Mouse (Mus musculus) cerebellum, adult 9-10 months (tissue): Measurements from ENCODE around the gene Trim80.
"Not testable (repeated sequence)": the region's sequence is repeated elsewhere in the genome, so short reads cannot be mapped to it uniquely, and the experiment has no call there.

Experiments
- DNase-seq: peaks from one replicate; pipeline ENCODE4 v3.0.0; 2022

Gene Trim80

GRCm38 (mm10) chr11:115467217-115467618 is 26.9 kb downstream of the Trim80 start:
- DNase-seq: no peak

DNA sequence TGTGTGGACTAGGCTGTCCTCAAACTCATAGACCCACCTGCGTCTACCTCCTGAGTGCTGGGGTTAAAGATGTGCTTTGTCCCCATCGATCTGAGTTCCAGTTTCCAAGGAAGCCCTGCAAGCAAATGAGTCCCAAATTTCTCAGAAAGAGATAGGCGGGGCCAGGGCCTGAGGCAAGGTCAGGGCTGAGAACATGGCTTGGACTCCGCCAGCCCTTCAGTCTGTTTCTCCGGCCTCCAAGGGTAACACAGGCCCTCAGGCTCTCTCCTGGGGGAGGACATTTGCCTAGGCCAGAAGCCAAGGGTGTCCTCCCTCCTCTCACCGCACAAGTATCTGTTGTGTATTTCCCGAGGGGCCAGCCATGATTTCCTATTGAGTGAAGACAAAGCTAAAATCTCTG is 31.8 kb downstream of the Trim80 start:
- DNase-seq: no peak

DNA sequence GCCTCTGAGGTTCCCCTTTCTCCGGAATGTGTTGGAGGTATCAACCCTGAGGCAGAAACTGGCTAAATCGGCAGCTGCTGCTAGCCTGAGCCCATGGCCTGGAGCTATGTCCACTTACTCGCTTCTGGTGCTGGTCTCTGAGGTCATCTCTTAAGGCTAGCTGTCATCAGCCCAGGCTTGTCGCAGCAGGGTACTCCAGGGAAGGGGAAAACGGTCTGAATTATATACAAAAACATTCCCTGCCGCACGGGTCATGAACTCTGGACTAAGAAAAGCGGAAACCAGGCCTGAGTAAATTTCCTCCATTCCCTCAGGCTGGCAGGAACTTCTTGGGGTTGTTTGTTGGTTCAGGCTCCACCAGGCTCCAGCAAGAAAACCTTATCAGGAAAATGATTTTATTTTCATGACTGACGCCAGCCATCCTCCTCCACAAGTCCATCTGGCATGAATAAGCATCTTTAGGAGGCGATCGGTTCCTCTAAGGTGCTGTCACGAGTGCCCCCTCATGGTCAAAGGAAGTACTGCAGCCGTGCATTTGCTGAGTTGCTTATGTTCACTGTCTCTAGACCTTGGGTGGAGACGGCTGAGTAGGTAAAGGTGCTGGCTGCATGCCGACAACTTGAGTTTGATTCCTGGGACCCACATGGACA is 33.4 kb downstream of the Trim80 start:
- peak; percentile 99 for DNase-seq

GRCm38 (mm10) chr11:115475025-115475757 is 34.8 kb downstream of the Trim80 start, which contains the start of gene Armc7:
Gene Armc7, plus strand, starts transcription at chr11:115475667.
- peak; percentile 95 for DNase-seq

DNA sequence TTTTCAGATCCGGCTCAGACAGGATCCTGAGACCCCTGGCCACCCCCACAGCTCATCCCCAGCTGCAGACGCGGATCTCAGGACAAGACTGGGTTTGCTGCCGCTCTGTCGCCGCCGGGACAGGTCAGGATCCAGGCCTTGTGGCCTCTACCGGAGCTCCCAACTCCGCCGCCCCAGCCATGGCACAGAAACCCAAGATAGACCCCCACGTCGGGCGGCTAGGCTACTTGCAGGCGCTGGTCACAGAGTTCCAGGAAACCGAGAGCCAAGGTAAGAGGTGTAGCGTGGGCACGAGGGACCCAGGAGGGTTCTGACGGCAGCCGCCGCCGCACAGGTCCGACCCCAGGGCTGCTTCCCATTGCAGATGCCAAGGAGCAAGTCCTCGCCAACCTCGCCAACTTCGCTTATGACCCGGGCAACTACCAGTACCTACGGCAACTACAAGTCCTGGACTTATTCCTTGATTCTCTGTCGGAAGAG is 35.5 kb downstream of the Trim80 start:
- DNase-seq: no peak

DNA sequence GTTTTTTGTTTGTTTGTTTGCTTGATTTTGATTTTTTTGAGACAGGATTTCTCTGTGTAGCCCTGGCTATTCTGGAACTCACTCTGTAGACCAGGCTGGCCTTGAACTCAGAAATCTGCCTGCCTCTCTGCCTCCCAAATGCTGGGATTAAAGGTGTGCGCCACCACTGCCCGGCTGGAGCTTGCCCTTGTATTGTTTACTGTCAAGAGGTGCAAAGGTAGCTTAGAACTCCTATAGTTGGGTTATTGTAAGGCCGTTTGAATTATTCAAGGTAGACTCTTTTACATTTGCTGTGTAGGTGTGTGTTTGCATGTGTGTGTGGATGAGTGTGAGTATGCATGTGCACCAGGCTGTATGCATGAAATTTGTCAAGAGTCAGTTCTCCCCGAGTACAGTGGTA is 36.3 kb downstream of the Trim80 start:
- DNase-seq: not testable (repeated sequence)

DNA sequence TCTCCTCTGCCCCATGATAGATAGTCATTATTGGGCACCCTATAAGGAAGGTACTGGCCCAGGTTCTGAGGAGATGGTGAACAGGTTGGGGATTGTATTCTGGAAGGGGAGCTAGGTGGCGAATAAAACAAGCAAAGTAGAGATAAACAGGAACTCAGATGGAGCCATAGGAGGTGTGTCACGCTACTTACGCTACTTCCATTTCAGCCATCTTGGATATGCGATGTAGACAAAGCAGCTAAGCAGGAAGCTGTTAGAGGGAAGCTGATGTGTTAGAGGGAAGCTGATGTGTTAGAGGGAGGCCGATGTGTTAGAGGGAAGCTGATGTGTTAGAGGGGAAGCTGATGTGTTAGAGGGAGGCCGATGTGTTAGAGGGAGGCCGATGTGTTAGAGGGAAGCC is 37.0 kb downstream of the Trim80 start:
- DNase-seq: not testable (repeated sequence)

GRCm38 (mm10) chr11:115478296-115478938 is 38.1 kb downstream of the Trim80 start:
- DNase-seq: no peak

- no peak for DNase-seq
These were observed 41.4 kb downstream of the Trim80 start for GRCm38 (mm10) chr11:115481553-115482259.

GRCm38 (mm10) chr11:115483278-115483677 is 42.9 kb downstream of the Trim80 start:
- no peak for DNase-seq

DNA sequence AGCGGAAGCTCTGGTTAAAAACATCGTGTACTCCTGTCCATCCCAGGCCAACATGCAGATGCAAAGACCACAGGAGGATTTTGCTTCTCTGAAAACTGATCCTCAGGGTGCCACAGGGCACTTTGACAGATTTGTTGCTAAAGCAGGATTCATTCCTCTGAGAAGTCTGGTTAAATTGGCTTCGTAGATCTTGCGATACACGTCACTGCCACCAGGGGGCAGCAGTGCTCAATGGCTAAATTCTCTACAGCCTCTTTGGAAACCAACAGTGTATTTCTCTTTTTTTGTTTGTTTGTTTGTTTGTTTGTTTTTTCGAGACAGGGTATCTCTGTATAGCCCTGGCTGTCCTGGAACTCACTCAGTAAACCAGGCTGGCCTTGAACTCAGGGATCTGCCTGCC is 43.4 kb downstream of the Trim80 start:
- peak; percentile 87 for DNase-seq

DNA sequence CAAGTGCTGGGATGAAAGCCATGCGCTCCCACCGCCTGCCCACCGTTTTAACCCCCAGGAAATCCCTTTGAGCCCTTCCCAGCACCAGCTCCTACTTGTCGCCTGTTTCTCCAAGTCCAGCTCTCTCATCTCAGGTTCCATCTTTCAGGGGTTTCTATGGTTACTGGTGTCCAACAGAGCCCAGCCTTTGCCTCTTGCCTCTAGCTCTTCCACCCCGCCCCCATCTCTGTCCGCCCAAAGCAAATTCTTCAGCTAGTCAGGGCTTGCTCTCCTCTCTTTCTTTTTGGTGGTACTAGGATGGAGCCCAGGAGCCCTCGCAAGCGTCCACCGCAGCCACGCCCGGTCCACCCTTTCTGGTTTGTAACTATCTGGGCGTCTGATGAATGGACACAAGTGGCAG is 44.8 kb downstream of the Trim80 start:
- DNase-seq: no peak

DNA sequence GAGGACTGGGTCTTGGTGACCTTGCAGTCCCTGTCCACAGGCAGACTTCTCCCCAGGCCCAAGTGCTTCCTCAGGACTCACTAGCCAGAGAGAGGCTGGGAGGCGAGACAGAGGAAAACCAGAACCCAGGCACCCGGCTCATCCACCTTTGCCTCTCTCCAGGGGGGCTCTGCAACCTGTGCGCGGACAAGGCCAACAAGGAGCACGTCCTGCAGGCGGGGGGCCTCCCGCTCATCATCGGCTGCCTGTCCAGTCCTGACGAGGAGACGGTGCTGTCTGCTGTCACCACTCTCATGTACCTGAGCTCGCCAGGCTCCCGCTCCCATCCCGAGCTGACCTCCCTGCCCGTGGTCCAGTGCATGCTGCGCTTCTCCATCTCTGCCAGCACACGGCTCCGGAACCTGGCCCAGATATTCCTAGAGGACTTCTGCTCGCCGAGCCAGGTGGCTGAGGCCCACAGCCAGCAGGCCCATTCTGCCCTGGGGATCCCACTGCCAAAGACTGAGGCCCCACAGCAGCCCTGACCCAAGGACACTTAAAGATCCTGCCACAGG is 48.3 kb downstream of the Trim80 start:
- DNase-seq: peak; percentile 77

GRCm38 (mm10) chr11:115490441-115491355 is 50.4 kb downstream of the Trim80 start:
- DNase-seq: no peak

DNA sequence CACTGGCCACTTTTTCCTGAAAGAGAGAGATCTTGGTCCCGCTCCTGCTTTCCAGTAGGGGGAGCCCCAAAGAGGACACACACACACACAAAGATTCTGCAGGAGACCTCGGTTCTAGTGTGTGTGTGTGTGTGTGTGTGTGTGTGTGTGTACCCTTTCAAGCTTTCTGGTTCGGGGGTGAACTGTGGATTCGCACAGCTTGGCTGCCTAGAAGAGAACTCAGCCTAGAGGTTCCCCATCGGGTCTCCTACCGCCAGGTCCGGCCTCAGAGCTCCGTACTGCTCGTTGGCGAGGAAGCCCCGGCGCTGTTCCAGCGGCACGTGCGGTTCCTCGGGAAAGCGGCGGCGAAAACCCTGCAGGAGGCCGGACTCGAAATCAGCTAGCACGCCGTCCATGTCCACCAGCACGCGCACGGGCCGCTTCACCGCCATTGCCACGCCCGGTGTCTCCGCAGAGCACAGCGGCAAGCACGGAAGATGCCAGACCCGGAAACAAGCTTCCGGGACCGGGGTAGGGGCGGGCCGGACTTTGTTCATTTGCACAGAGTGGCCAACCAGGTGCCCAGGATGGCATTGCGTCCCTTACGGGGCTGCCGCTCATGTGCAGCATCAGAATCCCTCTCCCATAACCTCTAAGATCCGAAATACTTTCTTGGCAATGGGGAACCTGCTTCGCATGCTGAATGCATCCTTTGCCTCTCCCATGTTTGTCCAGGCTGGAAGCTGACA is 51.2 kb downstream of the Trim80 start, which contains the start of gene Nt5c:
Nt5c (minus strand) TSS at position 507 of the 728 bp plus-strand sequence.
- peak; percentile 84 for DNase-seq

GRCm38 (mm10) chr11:115492387-115492786 is 52.0 kb downstream of the Trim80 start:
- DNase-seq: peak; percentile 20

DNA sequence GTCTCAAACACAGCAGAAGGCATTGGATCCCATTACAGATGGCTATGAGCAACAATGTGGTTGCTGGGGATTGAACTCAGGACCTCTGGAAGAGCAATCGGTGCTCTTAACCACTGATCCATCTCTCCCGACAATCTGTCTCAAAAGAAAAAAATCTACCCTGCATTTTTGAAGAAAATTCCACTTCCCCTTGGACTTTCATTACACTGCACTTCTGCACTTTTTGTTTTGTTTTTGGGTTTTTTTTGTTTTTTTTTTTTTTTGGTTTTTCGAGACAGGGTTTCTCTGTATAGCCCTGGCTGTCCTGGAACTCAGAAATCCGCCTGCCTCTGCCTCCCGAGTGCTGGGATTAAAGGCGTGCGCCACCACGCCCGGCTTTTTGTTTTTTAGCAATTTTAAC is 56.2 kb downstream of the Trim80 start:
- DNase-seq: not testable (repeated sequence)
